Mouse (Mus musculus): ENCODE measurements around the gene Atp1b3.
"Not testable (repeated sequence)": the region's sequence is repeated elsewhere in the genome, so short reads cannot be mapped to it uniquely, and the experiment has no call there.

The Atp1b3 gene

DNA sequence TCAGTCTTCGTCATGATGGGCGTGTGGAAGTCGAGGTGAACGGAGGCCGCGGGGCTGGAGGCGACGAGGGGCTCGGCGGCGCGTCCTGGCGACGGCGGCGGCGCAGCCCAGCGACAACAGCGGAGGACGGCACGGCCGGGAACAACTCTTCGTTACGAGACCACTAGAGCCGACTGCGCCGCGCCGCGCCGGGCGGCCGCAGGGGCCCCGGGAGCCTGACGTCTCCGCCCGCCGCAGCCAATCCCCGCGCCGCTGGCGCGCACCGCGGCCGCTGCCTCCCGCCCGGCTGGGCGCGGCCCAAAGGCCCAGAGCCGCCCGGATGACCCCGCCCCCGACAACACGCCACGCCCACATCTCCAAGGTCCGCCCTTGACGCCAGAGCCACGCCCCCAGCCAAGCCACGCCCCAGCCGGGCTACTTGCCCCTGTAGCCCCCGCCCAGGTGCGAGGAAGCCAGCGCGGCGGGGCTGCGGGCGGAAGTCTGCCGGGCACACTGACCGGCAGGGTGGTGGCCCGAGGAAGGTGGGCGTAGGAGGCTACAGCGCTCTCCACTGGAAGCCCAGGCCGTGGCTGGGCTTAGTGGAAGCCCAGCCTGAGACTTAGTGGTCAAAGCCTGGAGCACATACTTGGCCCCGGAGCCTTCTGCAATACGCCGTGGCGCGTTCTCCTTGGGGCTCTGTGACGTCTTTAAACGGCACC, at the start of gene Atp1b3:
Gene Atp1b3 (minus strand): TSS at position 302 of the 698 bp plus-strand sequence.
- in situ Hi-C loops (cut with MboI, MseI): no loop called here

- in situ Hi-C loops (cut with MboI, MseI): no loop called here
Measured at GRCm38 (mm10) chr9:96412821-96413405, 48.7 kb upstream of the Atp1b3 start.

GRCm38 (mm10) chr9:96404312-96404711, 40.1 kb upstream of the Atp1b3 start:
- in situ Hi-C loops (cut with MboI, MseI): no loop called here

DNA sequence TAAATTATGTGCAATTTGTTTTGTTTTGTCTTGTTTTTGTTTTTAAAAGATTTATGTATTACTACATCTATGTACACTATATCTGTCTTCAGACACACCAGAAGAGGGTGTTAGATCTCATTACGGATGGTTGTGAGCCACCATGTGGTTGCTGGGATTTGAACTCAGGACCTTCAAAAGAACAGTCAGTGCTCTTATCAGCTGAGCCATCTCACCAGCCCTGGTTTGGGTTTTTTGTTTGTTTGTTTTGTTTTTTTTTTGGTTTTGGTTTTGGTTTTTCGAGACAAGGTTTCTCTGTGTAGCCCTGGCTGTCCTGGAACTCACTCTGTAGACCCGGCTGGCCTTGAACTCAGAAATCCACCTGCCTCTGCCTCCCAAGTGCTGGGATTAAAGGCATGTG, 35.7 kb upstream of the Atp1b3 start:
- in situ Hi-C loops (cut with MboI, MseI): not testable (repeated sequence)

DNA sequence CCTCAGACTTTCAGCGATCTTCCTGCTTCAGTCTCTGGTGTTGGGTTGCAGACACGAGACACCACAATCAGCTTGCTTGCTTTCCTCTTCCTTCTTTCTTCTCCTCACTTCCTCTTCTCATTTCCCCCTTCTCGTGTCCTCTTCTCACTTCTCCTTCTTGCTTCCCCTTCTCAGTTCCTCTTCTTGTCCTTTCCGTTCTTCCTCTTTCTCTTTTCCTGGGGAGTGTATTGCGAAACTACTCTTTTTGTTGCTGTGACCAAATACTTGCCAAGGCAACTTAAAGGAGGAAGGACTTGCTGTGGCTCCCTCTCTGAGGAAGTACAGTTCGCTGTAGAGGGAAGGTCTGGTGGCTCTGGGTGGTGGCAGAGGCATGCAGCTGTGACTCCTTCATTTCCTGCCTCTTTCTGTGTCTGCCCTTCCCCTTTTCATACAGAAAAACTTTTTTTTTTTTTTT, 35.2 kb upstream of the Atp1b3 start:
- in situ Hi-C loops (cut with MboI, MseI): no loop called here

GRCm38 (mm10) chr9:96398614-96399013, 34.4 kb upstream of the Atp1b3 start:
- in situ Hi-C loops (cut with MboI, MseI): no loop called here

DNA sequence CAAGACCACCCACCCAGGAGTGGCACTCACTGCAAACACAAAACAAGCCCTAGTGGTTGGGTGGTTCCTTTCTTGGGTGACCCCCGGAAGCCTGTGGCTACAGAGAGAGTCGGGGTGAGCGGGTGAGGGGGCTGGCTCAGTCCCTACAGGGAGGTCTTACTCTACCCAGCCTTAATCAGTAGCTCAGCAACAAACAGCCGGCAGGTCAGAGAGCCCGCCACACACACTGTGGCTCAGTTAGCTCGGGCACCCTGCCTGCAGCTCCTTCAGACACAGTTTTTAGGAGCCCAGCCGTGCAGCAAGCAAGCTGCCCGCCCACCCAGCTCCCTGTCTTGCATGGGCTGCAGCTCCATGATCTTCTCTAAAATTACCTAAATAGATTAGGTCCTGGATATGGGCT, 33.9 kb upstream of the Atp1b3 start:
- in situ Hi-C loops (cut with MboI, MseI): no loop called here

DNA sequence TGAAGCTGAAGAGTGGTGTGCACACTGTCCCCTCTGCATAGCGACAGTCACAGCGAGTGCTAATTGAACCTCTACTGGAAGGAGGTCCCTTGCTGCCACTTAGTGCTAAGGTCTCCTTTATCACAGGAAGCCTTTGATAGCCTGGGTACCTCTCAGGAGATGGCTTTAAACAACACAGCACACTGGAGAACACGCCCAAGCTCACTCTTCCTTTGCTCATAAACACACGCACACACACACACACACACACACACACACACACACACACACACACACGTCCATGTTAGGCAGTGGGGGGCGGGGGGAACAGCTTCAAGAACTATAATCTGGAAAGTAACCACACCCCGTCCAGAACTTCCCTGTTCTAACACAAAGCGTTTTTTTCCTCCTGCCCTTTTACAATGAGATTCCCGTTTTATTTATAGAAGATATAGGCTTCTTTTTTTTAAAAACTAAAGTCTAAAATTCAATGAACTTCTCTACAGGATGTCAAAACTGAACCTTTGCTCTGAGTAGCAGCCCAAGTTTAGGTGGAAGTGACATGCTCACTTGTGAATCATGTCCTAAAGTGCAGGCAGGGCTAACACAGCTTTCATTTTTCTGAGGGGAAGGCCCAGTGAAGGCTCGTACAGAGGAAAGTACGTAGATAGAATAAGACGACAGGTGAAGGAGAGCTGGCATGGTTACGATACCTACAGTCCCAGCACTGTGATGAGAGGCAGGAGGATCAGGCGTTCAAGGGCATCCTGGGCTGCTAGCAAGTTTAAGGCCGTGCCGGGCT, 30.9 kb upstream of the Atp1b3 start:
- in situ Hi-C loops (cut with MboI, MseI): no loop called here

- in situ Hi-C loops (cut with MboI, MseI): no loop called here
Measured at GRCm38 (mm10) chr9:96393731-96394235, 29.5 kb upstream of the Atp1b3 start.

DNA sequence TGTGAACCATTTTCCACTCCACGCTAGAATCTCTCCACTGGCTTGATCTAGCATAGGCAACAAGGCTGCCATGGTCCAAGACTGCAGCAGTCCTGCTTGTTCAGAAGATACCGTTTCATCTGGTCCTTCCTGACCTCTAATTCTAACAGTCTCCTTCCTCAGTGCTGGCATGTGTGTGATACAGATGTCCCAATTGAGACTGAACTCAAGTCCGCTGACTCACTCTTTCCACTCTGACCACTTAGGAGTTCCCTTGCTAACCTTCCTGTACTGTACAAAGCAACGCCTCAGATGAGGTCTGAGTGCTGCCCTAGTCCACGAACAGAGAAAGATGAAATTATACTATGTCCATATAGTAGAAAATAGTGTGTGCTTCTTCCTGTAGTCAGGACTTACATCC, 28.9 kb upstream of the Atp1b3 start:
- in situ Hi-C loops (cut with MboI, MseI): no loop called here

- in situ Hi-C loops (cut with MboI, MseI): no loop called here
Measured at GRCm38 (mm10) chr9:96391921-96392320, 27.7 kb upstream of the Atp1b3 start.

DNA sequence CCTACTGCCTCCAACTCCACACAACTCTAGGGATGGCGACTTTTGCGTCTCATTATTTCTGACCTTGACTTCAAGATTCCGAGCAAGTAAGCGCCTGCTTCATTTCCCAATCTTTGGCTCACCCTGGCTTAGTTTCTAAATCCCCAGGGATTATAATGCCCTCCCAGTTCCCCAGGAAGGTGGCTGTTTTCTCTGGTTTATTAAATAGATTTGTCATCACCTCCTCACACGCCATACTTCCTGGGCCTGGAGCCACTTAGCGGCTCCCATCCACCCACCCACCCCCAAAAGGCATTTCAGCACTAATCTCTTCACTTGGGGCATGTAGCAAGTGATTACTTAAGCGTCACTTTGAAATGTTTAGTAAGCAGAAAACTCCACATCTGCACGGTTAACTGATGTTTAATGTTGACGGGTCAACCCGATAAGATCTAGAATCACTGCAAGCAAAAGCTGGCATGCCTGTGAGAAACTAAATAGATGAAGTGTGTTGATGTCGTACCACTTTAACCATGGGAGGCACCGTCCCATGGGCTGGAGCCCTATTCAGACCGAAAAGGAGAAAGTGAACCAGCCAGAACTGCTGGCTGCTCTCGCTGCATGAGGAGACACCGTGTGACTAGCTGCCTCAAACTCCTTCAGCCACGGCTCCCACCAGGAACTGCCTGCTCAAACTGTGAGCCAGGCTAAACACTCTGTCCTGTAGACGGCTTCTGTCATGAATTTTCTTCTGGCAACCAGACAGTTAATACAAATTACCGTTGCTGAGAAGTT, 19.7 kb upstream of the Atp1b3 start:
- in situ Hi-C loops (cut with MboI, MseI): no loop called here

- in situ Hi-C loops (cut with MboI, MseI): no loop called here
Measured at GRCm38 (mm10) chr9:96382756-96383155, 18.5 kb upstream of the Atp1b3 start.

DNA sequence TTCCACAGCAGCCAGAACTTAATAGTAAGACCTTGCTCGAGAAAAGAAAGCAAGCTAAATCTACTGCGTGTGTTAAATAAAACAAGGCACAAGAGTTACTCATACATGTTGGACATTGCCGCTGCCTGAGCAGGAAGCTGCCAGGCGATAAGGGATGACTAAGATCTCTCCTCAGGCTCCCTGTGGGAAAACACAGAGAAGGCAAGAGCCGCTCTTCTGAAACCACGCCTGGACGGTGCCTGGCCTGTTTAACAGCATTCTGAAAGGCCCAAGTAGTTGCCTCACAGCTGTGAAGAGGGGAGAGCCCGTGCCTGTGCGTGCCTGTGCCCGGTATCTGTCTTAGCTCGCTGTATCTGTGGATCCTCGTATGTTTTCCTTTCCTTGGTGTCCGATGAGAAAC, 17.2 kb upstream of the Atp1b3 start:
- in situ Hi-C loops (cut with MboI, MseI): no loop called here

- in situ Hi-C loops (cut with MboI, MseI): no loop called here
Measured at GRCm38 (mm10) chr9:96379551-96379950, 15.3 kb upstream of the Atp1b3 start.

GRCm38 (mm10) chr9:96378747-96379146, 14.5 kb upstream of the Atp1b3 start:
- in situ Hi-C loops (cut with MboI, MseI): no loop called here

GRCm38 (mm10) chr9:96377096-96377495, 12.9 kb upstream of the Atp1b3 start:
- in situ Hi-C loops (cut with MboI, MseI): no loop called here

GRCm38 (mm10) chr9:96375819-96376218, 11.6 kb upstream of the Atp1b3 start:
- in situ Hi-C loops (cut with MboI, MseI): no loop called here

GRCm38 (mm10) chr9:96371075-96371474, 6.8 kb upstream of the Atp1b3 start:
- in situ Hi-C loops (cut with MboI, MseI): no loop called here

DNA sequence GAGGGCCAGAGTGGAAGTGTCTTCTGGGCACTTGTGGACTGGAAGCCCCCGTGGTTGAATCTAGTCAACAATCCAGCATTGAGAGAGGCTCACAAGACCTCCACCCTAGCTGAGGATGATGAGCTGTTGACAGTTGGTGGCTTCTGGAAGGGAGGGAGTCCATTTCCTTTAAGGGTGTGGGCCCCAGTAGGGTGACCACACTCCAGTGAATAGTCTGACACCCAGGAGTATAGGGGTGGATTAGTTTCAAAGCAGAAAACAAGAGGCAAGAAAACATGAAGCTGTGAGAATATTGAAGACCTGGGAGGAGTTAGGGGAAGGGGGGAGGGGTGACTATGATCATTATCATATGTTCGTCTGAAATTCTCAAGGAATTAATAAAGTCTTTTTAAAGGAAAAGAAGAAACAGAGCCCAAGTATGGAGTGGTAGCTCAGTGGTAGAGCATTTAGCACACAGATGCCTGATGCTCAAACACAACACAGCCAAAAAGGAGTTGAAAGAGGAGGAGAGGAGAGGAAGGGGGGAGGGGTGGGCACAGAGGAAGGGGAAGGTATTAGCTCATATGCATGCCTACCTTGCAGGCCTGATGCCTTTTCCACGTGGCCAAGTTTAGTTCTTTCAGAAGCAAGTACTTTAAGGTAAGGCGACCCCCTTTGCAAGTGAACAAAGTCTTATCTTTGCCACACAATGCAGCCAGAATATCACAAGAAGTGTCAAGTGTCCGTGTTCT, 5.6 kb upstream of the Atp1b3 start:
- in situ Hi-C loops (cut with MboI, MseI): no loop called here

DNA sequence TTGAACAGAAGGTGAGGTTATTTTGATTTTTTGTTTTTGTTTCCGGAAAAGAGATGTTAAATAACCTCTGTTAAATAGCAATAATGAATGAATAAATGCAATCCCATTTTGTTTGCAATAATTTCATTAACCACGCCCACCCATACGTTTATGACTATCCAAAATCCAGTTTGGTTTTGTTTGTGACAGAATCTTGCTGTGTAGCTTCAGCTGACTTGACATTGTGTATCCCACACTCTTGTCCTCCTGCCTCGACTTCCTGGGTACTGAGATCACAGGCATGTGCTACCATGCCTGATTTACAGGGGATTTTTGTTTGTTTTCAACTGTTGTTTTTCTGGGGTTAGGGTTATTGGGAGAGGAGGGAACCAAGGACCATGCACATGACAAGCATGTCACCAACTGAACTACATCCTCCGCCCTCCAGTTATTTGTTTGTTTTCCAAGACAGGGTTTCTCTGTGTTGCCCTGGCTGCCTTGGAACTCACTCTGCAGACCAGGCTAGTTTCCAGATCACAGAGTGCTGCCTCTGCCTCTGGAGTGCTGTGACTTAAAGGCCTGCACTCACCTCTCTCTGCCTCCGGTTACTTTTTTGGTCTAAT, 1.1 kb upstream of the Atp1b3 start:
- in situ Hi-C loops (cut with MboI, MseI): no loop called here
